Comparison of ENCODE assay signal across 16 mouse cellular contexts in the genomic region with DNA sequence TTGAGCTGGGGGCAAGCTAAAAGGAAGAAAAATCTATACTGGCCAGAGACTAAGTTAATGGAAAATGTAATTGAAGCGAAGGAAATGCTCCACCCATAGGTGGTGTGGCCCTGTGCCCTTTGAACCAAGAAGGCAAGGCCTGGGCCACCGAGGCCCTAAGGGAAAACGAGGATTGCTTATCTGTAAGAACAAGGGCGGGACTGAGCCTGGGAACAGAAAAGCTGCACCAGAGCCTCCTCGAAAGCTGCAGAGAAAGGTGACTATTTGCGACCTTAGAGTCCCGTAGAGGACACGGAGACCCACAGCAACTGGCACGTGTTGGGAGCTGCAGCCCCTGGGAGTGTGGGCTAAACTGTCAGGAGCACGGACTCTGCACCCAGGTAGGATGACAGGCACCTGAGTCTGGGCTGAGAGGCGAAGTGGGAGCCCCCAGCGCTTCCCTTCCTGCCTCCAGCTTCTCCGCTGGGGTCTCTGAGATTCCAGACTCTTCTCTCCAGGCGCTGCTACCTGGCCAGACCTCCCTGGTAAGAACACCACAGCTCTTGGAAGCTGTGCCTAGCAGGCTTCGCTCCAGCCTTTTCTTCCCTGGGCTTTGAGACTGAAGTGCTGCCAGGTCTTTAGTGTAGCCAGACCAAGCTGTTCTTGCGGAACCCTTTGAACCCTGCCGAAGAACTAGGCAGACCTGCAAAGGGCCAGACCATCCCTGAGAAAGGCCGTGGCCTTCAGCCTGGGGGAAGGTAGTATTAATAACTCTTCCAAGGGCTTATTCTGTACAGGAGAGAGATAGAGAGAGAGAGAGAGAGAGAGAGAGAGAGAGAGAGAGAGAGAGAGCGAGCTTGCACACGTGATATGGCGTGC.
DNase-seq lines count a peak whose midpoint lies in the region; ATAC-seq lines count a peak whose summit lies in the region.
"Had no signal": no experiment of that assay in that cellular context is flagged by ENCODE, and none has a peak within 500 bp of the region (broad histone marks: within the 10 kb centered on the region; RNA-seq: fewer than 3 reads in every experiment).

No protein-coding gene starts in this region.

- no peaks in the 10 kb centered on the region for H3K36me3 ChIP-seq in limb, embryonic 12.5 days
- H3K36me3 ChIP-seq: forebrain, embryonic 15.5 days; liver, embryonic 13.5 days; midbrain, embryonic 13.5 days had no signal

- H3K4me3 ChIP-seq in limb, embryonic 12.5 days (replicated peaks): no peak overlapping the region
- H3K4me3 ChIP-seq: forebrain, embryonic 15.5 days; liver, embryonic 13.5 days; midbrain, embryonic 13.5 days had no signal

- no peaks in the 10 kb centered on the region; the same call in 1 of the 2 replicates for H3K27me3 ChIP-seq in limb, embryonic 12.5 days
- H3K27me3 ChIP-seq: forebrain, embryonic 15.5 days; liver, embryonic 13.5 days; midbrain, embryonic 13.5 days had no signal

- 72% methylated on average over 21 of the region's 21 CpGs for WGBS in limb, embryonic 12.5 days

- no peak overlapping the region for H3K4me2 ChIP-seq in limb, embryonic 12.5 days
- H3K4me2 ChIP-seq: liver, embryonic 13.5 days had no signal

- H3K9me3 ChIP-seq in limb, embryonic 12.5 days: no peaks in the 10 kb centered on the region
- H3K9me3 ChIP-seq: forebrain, embryonic 15.5 days; liver, embryonic 13.5 days; midbrain, embryonic 13.5 days had no signal

- ATAC-seq in limb, embryonic 12.5 days (ENCODE audit: insufficient number of reproducible peaks, insufficient read depth, low FRiP score, low TSS enrichment, low read depth): no peak

- H3K4me1 ChIP-seq in limb, embryonic 12.5 days (replicated peaks): peaks cover 23% of the 10 kb centered on the region

- DNase-seq in adrenal gland, adult 2 months: peak; percentile 52
- no peak for DNase-seq in adrenal gland, adult 18-20 months (ENCODE audit: low spot score in 2 of 2)
- peak; percentile 19 for DNase-seq in kidney, postnatal 10 days
- DNase-seq in kidney, adult 8-10 months: no peak
- peak; percentile 24 to 62 for DNase-seq in adrenal gland, postnatal 36 days
- no peak for DNase-seq in cerebellum, postnatal 4 days (ENCODE audit: low spot score in 2 of 2)
- DNase-seq in ovary, postnatal 14 days (ENCODE audit: low spot score): no peak
- DNase-seq: cerebellum, postnatal 25 days; gastrocnemius, postnatal 25 days; layer of hippocampus, postnatal 36 days; liver, embryonic 13.5 days; lung, postnatal 14 days; spleen, adult 18-20 months had no signal

- H3K9ac ChIP-seq in limb, embryonic 12.5 days (replicated peaks): no peak overlapping the region; the same call in 1 of the 2 replicates
- H3K9ac ChIP-seq: forebrain, embryonic 15.5 days; liver, embryonic 13.5 days had no signal

- H3K27ac ChIP-seq in limb, embryonic 12.5 days: 0 out of 2 replicates have a peak overlapping the region, but pooled peaks have one; percentile 17
- H3K27ac ChIP-seq: liver, embryonic 13.5 days had no signal

Comparison
In these comparisons a context has a peak if more than half of its experiments do, and no peak if none do; other contexts are left out.
1. DNase-seq: peak in adrenal gland, adult 2 months (single experiment), kidney, postnatal 10 days (single experiment) and adrenal gland, postnatal 36 days (2 of 2); none in adrenal gland, adult 18-20 months (0 of 2), kidney, adult 8-10 months (0 of 2), cerebellum, postnatal 4 days (0 of 2) and ovary, postnatal 14 days (single experiment).